Mouse (Mus musculus) layer of hippocampus, adult 9-11 months (tissue): ENCODE results near the gene Trdn.

ENCODE experiments used
- DNase-seq: peaks from one replicate; pipeline ENCODE4 v3.0.0; 2022

Trdn gene

DNA sequence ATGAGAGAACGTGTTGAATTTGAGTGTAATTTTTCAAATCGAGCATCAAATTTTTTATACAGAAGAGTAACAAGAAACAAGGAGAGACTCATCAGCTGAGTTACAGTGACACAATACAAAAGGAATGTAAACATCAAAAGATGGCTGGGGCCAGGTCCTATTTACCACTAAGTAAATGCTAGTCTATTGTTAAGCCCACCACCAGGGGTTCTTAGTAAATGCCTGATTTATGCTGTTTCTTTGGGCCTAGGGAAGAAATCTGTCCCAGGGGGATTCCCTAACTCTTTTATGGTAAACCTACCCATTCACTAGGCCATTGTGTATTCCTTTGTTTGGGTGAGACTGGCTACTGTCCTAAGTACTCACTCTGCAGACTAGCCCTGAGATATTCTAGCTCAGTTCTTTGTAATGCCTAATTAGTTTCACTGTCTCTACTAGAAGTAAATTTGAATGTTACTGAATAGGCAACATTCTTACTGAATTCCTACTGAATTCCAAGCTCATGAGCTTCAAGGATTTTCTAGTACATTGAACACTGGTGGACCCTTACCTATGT lies 295.2 kb downstream of the Trdn start:
- no peak for DNase-seq
